Mouse (Mus musculus) cortical plate, adult 2 months (tissue): ENCODE measurements at regions not wholly inside any gene's neighbourhood (a gene's known extent, or its start where the extent isn't known, plus 50 kb on each side); places are given as distances from the start of the nearest gene placed in this dataset.

Source experiments
- CTCF ChIP-seq: fragments of 200-500 bp; IDR thresholded peaks from 2 replicates; pipeline ENCODE4 v1.5.1; 2011; ENCODE audit warnings: mild to moderate bottlenecking, control low read depth, low read length; ENCODE audit not compliant: insufficient read depth; ENCODE audit errors: extremely low read depth
- POLR2A ChIP-seq: fragments of 200-500 bp; IDR thresholded peaks from 2 replicates; pipeline ENCODE4 v1.6.1; 2011; ENCODE audit warnings: mild to moderate bottlenecking, low read length, control low read depth; ENCODE audit not compliant: insufficient read depth; ENCODE audit errors: extremely low read depth

DNA sequence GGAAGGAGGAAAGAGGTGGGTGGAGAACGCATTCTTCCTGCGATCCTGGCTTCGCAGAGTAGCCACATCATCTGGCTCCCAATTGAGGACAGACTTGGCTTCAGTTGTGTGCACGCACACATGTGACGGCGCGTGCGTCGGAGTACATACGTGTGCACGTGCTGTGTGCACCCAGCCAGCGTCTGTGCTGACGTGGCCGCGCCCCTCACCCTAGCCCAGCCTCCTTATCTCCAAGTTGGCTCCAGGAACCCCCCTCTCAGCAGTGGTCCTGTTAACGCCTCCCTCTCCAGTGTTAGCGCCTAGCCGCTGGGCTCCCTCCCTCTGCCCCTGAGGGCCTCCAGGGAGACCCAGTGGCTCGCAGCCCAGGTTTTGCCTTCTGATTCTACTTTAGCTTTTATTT, 63.1 kb upstream of the Col1a1 start:
- TF ChIP-seq POLR2A = no peak
- TF ChIP-seq CTCF = no peak
